Mouse (Mus musculus) frontal cortex, postnatal 14 days (tissue): ENCODE results near the gene Pim3.
A peak's percentile ranks its signal among the peaks of the same experiment; 100 is the strongest.

Experiments
- DNase-seq, 2 experiments: peaks; one replicate each; pipeline ENCODE4 v3.0.0; 2022; ENCODE audit warnings: low spot score in 2 of 2

Gene Pim3

GRCm38 (mm10) chr15:88858141-88858541 is 3.8 kb upstream of the Pim3 start:
- DNase-seq = no peak

GRCm38 (mm10) chr15:88858707-88859106 is 3.3 kb upstream of the Pim3 start:
- no peak for DNase-seq

GRCm38 (mm10) chr15:88859206-88859970 is 2.6 kb upstream of the Pim3 start:
- no peak for DNase-seq

- DNase-seq = no peak
Measured at GRCm38 (mm10) chr15:88860781-88861180, 1.2 kb upstream of the Pim3 start.

- peak; percentile 60 to 63 for DNase-seq
Measured at GRCm38 (mm10) chr15:88862881-88863694, 1.1 kb downstream of the Pim3 start.

GRCm38 (mm10) chr15:88863695-88864231 is 1.8 kb downstream of the Pim3 start:
- peak; percentile 76 to 84 for DNase-seq

GRCm38 (mm10) chr15:88864270-88865030 is 2.5 kb downstream of the Pim3 start:
- DNase-seq = no peak

- no peak for DNase-seq
Measured at GRCm38 (mm10) chr15:88865061-88865460, 3.1 kb downstream of the Pim3 start.

- no peak for DNase-seq
Measured at GRCm38 (mm10) chr15:88865888-88866695, 4.1 kb downstream of the Pim3 start.

GRCm38 (mm10) chr15:88866934-88867356 is 5.0 kb downstream of the Pim3 start:
- DNase-seq = no peak

GRCm38 (mm10) chr15:88867368-88868023 is 5.5 kb downstream of the Pim3 start:
- DNase-seq = no peak

GRCm38 (mm10) chr15:88868024-88868742 is 6.2 kb downstream of the Pim3 start:
- DNase-seq = no peak

GRCm38 (mm10) chr15:88870418-88871185 is 8.6 kb downstream of the Pim3 start:
- DNase-seq = no peak

GRCm38 (mm10) chr15:88874061-88874460 is 12.1 kb downstream of the Pim3 start:
- no peak for DNase-seq

- DNase-seq = no peak
Measured at GRCm38 (mm10) chr15:88874477-88874876, 12.5 kb downstream of the Pim3 start.

GRCm38 (mm10) chr15:88875625-88876081 is 13.7 kb downstream of the Pim3 start:
- DNase-seq = no peak

GRCm38 (mm10) chr15:88876155-88877020 is 14.4 kb downstream of the Pim3 start:
- DNase-seq = peak; percentile 43 to 60

GRCm38 (mm10) chr15:88877021-88877400 is 15.0 kb downstream of the Pim3 start:
- DNase-seq = no peak
